ENCODE assay signal across 8 mouse cellular contexts in the genomic region with DNA sequence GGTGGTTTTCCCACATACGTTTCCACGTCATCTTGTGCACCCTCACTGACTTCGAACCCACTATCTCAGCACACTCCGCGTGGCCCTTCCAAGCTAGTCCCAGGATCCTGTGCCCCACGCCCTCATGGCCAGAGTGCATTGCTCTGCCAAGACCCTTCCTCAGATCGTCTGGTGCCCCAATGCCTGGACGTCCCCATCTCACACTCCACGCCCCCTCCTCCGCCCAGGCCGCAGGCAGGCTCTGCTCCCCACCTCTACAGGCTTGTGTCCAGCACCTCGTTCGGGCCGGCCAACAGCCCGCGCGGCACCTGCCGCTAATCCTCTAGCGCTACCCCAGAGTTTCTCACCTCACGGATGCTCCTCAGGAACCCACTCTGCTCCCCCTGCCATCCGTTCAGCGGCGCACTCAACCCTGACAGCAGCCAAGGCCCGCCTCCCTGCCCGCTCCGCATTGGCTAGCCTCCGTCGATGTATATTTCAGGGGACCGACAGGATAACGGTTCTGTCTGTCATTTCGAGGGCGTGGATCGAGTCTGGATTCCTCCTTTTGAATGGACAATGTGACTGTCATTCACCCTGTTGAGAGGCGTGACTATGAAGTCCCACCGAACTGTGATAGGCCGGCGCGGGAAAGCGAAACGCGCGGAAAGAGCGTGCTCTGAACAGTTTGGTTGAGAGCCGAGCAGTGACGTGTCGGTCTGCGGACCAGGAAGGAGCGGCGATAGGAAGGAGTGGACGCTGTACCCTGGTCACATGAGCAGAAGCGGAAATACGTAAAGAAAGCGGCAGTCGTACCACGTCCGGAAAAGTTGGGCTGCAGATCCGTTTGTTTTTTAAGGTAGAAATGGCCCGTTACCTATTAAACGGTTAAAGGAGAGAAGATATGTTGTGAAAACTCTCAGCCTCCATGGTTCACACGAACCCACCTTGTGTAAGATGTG. TPM values are rescaled to one million over a fixed set of nuclear protein-coding genes. Genes with fewer than 3 reads are reported as not detected.
DNase-seq lines count a peak whose midpoint lies in the region; ATAC-seq and TF ChIP-seq lines count a peak whose summit lies in the region.

A gene (minus strand): TSS at position 477 of the 941 bp plus-strand sequence.

- under 1% methylated on average over 60 of the region's 60 CpGs for WGBS in forebrain, embryonic 10.5 days
- under 1% methylated on average over 60 of the region's 60 CpGs for WGBS in heart, embryonic 15.5 days
- WGBS in liver, embryonic 14.5 days (ENCODE audit: insufficient replicate concordance) = under 1% methylated on average over 60 of the region's 60 CpGs
- WGBS in neural tube, embryonic 11.5 days = under 1% methylated on average over 60 of the region's 60 CpGs
- WGBS in stomach, postnatal 0 days = under 1% methylated on average over 60 of the region's 60 CpGs

- no peaks in the 10 kb centered on the region for H3K27me3 ChIP-seq in forebrain, embryonic 10.5 days (ENCODE audit: poor library complexity, severe bottlenecking)
- H3K27me3 ChIP-seq in heart, embryonic 15.5 days = no peaks in the 10 kb centered on the region
- no peaks in the 10 kb centered on the region for H3K27me3 ChIP-seq in liver, embryonic 14.5 days (ENCODE audit: control insufficient read depth, insufficient read depth, low read length)
- no peaks in the 10 kb centered on the region for H3K27me3 ChIP-seq in neural tube, embryonic 11.5 days (ENCODE audit: control insufficient read depth, insufficient read depth, low read length)
- H3K27me3 ChIP-seq in stomach, postnatal 0 days (ENCODE audit: control insufficient read depth, insufficient read depth, low read length) = no peaks in the 10 kb centered on the region

- peak within 1 kb of the TSS; percentile 84 for H3K4me2 ChIP-seq in heart, embryonic 15.5 days
- H3K4me2 ChIP-seq in liver, embryonic 14.5 days (ENCODE audit: low read depth) = peak within 1 kb of the TSS; percentile 91
- H3K4me2 ChIP-seq in neural tube, embryonic 11.5 days (ENCODE audit: low read depth) = peak within 1 kb of the TSS; percentile 74
- H3K4me2 ChIP-seq in stomach, postnatal 0 days (replicated peaks; ENCODE audit: low read depth) = peak within 1 kb of the TSS; percentile 88

- peak; percentile 97 to 98 for DNase-seq in CD8-positive naive resting alpha-beta T cell, adult 2 months (ENCODE audit: low read depth in 2 of 2, low spot score in 2 of 2)
- DNase-seq in c-Kit-positive CD71-negative TER-119-negative erythroid progenitor cells, embryonic 14.5 days (ENCODE audit: low read depth) = peak; percentile 99
- DNase-seq in forebrain, embryonic 10.5 days (ENCODE audit: extremely low spot score, low spot score) = peak; percentile 99
- DNase-seq in kidney, postnatal 25 days = peak; percentile 100
- DNase-seq in liver, embryonic 14.5 days (ENCODE audit: low read depth in 3 of 3, low spot score in 3 of 3) = peak; percentile 100
- peak; percentile 99 for DNase-seq in neural tube, embryonic 11.5 days (ENCODE audit: low spot score)
- DNase-seq in stomach, postnatal 0 days (ENCODE audit: low spot score) = peak; percentile 99

- peak; percentile 100 for ATAC-seq in heart, embryonic 15.5 days (replicated peaks; ENCODE audit: insufficient number of reproducible peaks, insufficient read depth, low FRiP score, low read depth)
- ATAC-seq in liver, embryonic 14.5 days (ENCODE audit: insufficient read depth) = peak; percentile 98
- peak; percentile 99 for ATAC-seq in neural tube, embryonic 11.5 days (ENCODE audit: insufficient read depth, low FRiP score, low TSS enrichment)
- peak; percentile 100 for ATAC-seq in stomach, postnatal 0 days (ENCODE audit: low FRiP score, low TSS enrichment)

- H3K27ac ChIP-seq in forebrain, embryonic 10.5 days = peak within 1 kb of the TSS; percentile 91
- peak within 1 kb of the TSS; percentile 93 for H3K27ac ChIP-seq in heart, embryonic 15.5 days
- H3K27ac ChIP-seq in liver, embryonic 14.5 days = peak within 1 kb of the TSS; percentile 93
- peak within 1 kb of the TSS; percentile 65 for H3K27ac ChIP-seq in neural tube, embryonic 11.5 days (ENCODE audit: low read depth, low read length)
- H3K27ac ChIP-seq in stomach, postnatal 0 days (replicated peaks) = peak within 1 kb of the TSS; percentile 95

- peak within 1 kb of the TSS; percentile 97 for H3K4me3 ChIP-seq in forebrain, embryonic 10.5 days
- H3K4me3 ChIP-seq in heart, embryonic 15.5 days = peak within 1 kb of the TSS; percentile 95
- peak within 1 kb of the TSS; percentile 84 to 91 for H3K4me3 ChIP-seq in liver, embryonic 14.5 days (ENCODE audit: insufficient read depth in 1 of 2, low read depth in 2 of 2, low read length in 2 of 2)
- peak within 1 kb of the TSS; percentile 98 for H3K4me3 ChIP-seq in neural tube, embryonic 11.5 days (ENCODE audit: low read depth, low read length)
- H3K4me3 ChIP-seq in stomach, postnatal 0 days (ENCODE audit: low read depth, low read length) = peak within 1 kb of the TSS; percentile 98

- H3K9ac ChIP-seq in heart, embryonic 15.5 days = peak within 1 kb of the TSS; percentile 92
- H3K9ac ChIP-seq in liver, embryonic 14.5 days (replicated peaks) = peak within 1 kb of the TSS; percentile 90
- peak within 1 kb of the TSS; percentile 75 for H3K9ac ChIP-seq in neural tube, embryonic 11.5 days (ENCODE audit: low read length)
- H3K9ac ChIP-seq in stomach, postnatal 0 days (ENCODE audit: low read length) = peak within 1 kb of the TSS; percentile 89

- 0 out of 2 replicates have a peak, but pooled peaks have one; percentile 3 for TF ChIP-seq CTCF in liver, embryonic 14.5 days (IDR thresholded peaks at IDR 0.05; ENCODE audit: low read depth)
- TF ChIP-seq CTCF in stomach, postnatal 0 days (IDR thresholded peaks at IDR 0.05; ENCODE audit: low read depth) = peak; percentile 16; the same call in 1 of the 2 replicates

- H3K4me1 ChIP-seq in forebrain, embryonic 10.5 days = peaks cover 20% of the 10 kb centered on the region
- H3K4me1 ChIP-seq in heart, embryonic 15.5 days (replicated peaks) = peaks cover 17% of the 10 kb centered on the region
- H3K4me1 ChIP-seq in liver, embryonic 14.5 days (replicated peaks; ENCODE audit: control insufficient read depth in 2 of 2, insufficient read depth in 2 of 2, low read length in 1 of 2) = peaks cover 10 to 16% of the 10 kb centered on the region in 2 experiments
- peaks cover 2% of the 10 kb centered on the region; the same call in 1 of the 2 replicates for H3K4me1 ChIP-seq in neural tube, embryonic 11.5 days (ENCODE audit: control insufficient read depth, insufficient read depth, low read length)
- H3K4me1 ChIP-seq in stomach, postnatal 0 days (replicated peaks; ENCODE audit: control insufficient read depth, insufficient read depth) = no peaks in the 10 kb centered on the region

- no peaks in the 10 kb centered on the region for H3K9me3 ChIP-seq in forebrain, embryonic 10.5 days
- H3K9me3 ChIP-seq in heart, embryonic 15.5 days (replicated peaks) = no peaks in the 10 kb centered on the region
- H3K9me3 ChIP-seq in liver, embryonic 14.5 days (ENCODE audit: control insufficient read depth, low read length) = no peaks in the 10 kb centered on the region
- no peaks in the 10 kb centered on the region for H3K9me3 ChIP-seq in neural tube, embryonic 11.5 days (ENCODE audit: control insufficient read depth, low read length)
- no peaks in the 10 kb centered on the region for H3K9me3 ChIP-seq in stomach, postnatal 0 days (ENCODE audit: control insufficient read depth, low read length)

- TF ChIP-seq EP300 in liver, embryonic 14.5 days (IDR thresholded peaks at IDR 0.05; ENCODE audit: low read depth) = peak; percentile 31; the same call in 1 of the 2 replicates
- TF ChIP-seq EP300 in stomach, postnatal 0 days (optimal IDR thresholded peaks at IDR 0.05) = no peak

- H3K36me3 ChIP-seq in forebrain, embryonic 10.5 days (replicated peaks) = peaks cover 29% of the 10 kb centered on the region
- peaks cover 22% of the 10 kb centered on the region for H3K36me3 ChIP-seq in heart, embryonic 15.5 days
- H3K36me3 ChIP-seq in liver, embryonic 14.5 days (replicated peaks; ENCODE audit: control insufficient read depth, insufficient read depth, low read depth) = peaks cover 14% of the 10 kb centered on the region
- peaks cover 3% of the 10 kb centered on the region; the same call in 1 of the 2 replicates for H3K36me3 ChIP-seq in neural tube, embryonic 11.5 days (ENCODE audit: control insufficient read depth, insufficient read depth, low read length)
- H3K36me3 ChIP-seq in stomach, postnatal 0 days (ENCODE audit: control insufficient read depth, insufficient read depth, low read length) = 0 out of 2 replicates have a peak, but pooled peaks cover 5% of the 10 kb centered on the region

RNA-seq across cellular contexts. Expression of the gene that starts here (rescaled TPM):
- polyA plus RNA-seq in forebrain, embryonic 10.5 days (2016; fragmentation: Nextera tagmentation; extraction: Ambion mirVana) = 158 and 173 TPM in 2 replicates
- 129 and 142 TPM in 2 replicates for polyA plus RNA-seq in heart, embryonic 15.5 days (2015; fragmentation: Nextera tagmentation; extraction: Ambion mirVana)
- 49.3 and 73.7 TPM in 2 replicates for polyA plus RNA-seq in liver, embryonic 14.5 days (2012; rRNA removed)
- polyA plus RNA-seq in liver, embryonic 14.5 days (2014; fragmentation: Nextera tagmentation; extraction: Ambion mirVana) = 142 and 144 TPM in 2 replicates
- polyA plus RNA-seq in neural tube, embryonic 11.5 days (2014; fragmentation: Nextera tagmentation; extraction: Ambion mirVana) = 164 and 179 TPM in 2 replicates
- polyA plus RNA-seq in stomach, postnatal 0 days (2015; fragmentation: Nextera tagmentation; extraction: Ambion mirVana) = 177 and 193 TPM in 2 replicates

Comparison
In these comparisons a context has a peak if more than half of its experiments do, and no peak if none do; other contexts are left out.
1. Peak in every context shown above with its lines: DNase-seq, ATAC-seq, H3K4me3 ChIP-seq and H3K27ac ChIP-seq.